Mouse (Mus musculus) left cerebral cortex, adult 2 months (tissue): Measurements from ENCODE around the gene Gm10974. TPM values are rescaled to one million over a fixed set of nuclear protein-coding genes. Genes with fewer than 3 reads are reported as not detected.

Experiments used
- DNase-seq, 2 experiments: peaks; one replicate each; pipeline ENCODE4 v3.0.0; 2021 to 2022; ENCODE audit warnings: low spot score in 2 of 2, mixed read lengths in 1 of 2; ENCODE audit errors: extremely low spot score in 1 of 2
- H3K27ac ChIP-seq: fragments of 200-600 bp; 2 replicates; pipeline ENCODE4 v1.8.1; 2022
- H3K4me3 ChIP-seq: fragments of 200-600 bp; 2 replicates; pipeline ENCODE4 v1.8.1; 2022
- CTCF ChIP-seq: fragments of 200-600 bp; IDR thresholded peaks from 2 replicates; pipeline ENCODE4 v1.8.1; 2022; ENCODE audit warnings: antibody characterized with exemption, mild to moderate bottlenecking, moderate library complexity
- intact Hi-C: fragments of 180-260 bp; cut with DNase I; formaldehyde crosslinking; loops from one replicate; pipeline ENCODE4 v1.15.1; 2025
- long read RNA-seq, 2 experiments: library from polyadenylated mRNA; stranded (forward); transcript quantifications; one replicate each; pipeline ENCODE4 v2.0.0; 2021; ENCODE audit warnings: borderline mapping rate in 2 of 2
- total RNA-seq, 2 experiments: library from RNA; stranded (reverse); gene quantifications; 2 replicates each; pipeline ENCODE4 v1.2.3; 2021

The Gm10974 gene
- total RNA-seq, result not detected
- long read RNA-seq, experiment 1, result 0 reads
- long read RNA-seq, experiment 2, result 0 reads

DNA sequence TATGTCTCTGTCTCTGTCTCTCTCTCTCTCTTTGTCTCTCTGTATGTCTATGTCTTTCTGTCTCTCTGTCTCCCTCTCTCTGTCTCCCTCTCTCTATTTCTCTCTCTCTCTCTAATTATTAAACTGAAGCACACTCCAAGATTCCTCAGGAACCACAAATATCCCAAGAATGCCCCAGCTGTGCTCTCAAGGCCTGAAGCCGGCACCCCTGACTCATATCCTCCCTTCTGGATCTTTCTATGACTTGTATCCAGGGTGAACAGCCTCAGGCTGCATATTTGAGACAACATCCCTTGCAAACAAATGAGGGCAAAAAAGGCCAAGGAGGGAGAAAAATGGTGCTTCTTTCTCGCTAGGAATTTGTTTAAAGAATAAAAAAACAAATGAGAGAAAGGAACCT lies at the start of gene Gm10974:
Gene Gm10974, plus strand, starts transcription at position 2 of the 400 bp plus-strand sequence.
- Histone ChIP-seq H3K4me3 (no peak within 1 kb of the TSS), H3K27ac (no peak within 1 kb of the TSS)
- intact Hi-C loops, result no loop called here
- DNase-seq, result no peak
- no peak for TF ChIP-seq CTCF

DNA sequence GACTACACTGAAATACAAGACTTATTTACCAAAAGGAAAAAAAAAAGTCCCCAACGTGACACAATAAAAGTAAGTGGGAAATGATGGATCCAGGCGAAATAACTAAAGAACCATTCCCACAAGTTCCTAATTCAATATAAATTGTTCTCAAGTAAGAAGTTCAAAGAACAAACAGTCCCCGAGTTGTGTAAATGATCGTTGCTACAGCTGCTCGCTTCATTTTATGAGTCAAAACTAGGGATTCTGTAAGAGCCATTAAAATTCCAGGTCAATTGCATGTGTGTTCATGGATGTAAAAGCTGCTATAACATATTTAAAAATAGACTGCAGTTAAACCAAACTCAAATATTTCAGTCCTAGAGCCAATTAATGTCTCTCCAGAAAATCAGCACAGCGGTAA lies 47.6 kb upstream of the Gm10974 start:
- Histone ChIP-seq H3K27ac (no peak overlapping the region), H3K4me3 (no peak overlapping the region)
- intact Hi-C loops, result no loop called here
- TF ChIP-seq CTCF, result no peak
- no peak for DNase-seq

DNA sequence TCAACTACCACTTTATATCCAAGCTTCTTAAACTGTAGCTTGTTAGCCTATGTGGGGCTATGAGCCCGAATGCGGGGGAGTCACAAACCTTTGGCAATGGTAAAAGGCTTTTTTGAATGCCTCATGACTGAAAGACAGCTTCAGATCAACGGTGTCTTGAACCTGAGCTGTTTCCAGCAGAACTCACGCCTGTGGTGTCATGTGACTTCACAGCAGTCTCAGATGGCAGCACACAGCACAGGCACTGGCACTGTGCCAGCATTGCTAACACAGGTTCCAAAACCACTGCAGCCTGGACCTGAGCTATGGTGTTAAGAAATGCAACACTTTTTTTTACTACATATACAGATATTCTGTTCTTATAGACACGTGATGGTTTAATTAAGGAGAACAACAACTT lies 44.7 kb upstream of the Gm10974 start:
- intact Hi-C loops, result no loop called here
- TF ChIP-seq CTCF, result no peak
- Histone ChIP-seq H3K4me3 (no peak overlapping the region), H3K27ac (no peak overlapping the region)
- DNase-seq, result no peak

DNA sequence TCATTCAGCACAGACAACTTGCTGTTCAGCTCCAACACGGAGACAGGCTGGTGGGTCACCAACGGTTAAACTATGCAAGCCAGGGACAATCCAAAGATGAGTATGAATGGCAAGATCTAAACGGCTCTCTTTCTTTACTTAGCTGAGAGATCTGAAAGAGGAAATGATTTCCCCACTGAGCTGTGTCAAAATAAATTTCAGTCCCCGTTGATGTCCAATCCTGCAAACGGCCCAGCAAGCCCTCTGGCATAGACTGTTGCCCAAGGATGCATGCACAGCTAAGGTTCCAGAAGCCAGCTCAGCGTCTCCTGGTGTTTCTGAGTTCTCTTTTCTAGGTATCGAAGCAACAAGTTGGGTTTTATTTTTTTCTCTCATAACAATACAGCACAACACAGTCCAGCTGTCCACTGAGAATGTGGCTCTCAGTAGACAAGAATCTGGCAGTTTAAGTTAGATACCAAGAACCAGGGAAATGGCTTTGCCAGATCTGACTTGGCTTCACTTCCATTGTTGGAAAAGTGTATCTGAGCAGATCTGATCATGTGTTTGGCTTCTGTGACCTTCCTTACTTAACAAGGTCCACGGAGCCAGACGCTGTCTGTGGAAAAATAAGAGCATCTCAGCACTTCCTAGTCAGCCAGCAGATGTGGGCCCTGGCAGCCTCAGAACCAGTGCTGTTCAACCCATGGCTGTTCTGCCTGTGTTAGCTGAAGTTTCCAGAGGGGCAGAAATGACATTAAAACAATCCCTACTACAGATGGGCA lies 42.3 kb upstream of the Gm10974 start:
- intact Hi-C loops, result no loop called here
- Histone ChIP-seq H3K27ac (no peak overlapping the region), H3K4me3 (no peak overlapping the region)
- DNase-seq, result no peak
- no peak for TF ChIP-seq CTCF

DNA sequence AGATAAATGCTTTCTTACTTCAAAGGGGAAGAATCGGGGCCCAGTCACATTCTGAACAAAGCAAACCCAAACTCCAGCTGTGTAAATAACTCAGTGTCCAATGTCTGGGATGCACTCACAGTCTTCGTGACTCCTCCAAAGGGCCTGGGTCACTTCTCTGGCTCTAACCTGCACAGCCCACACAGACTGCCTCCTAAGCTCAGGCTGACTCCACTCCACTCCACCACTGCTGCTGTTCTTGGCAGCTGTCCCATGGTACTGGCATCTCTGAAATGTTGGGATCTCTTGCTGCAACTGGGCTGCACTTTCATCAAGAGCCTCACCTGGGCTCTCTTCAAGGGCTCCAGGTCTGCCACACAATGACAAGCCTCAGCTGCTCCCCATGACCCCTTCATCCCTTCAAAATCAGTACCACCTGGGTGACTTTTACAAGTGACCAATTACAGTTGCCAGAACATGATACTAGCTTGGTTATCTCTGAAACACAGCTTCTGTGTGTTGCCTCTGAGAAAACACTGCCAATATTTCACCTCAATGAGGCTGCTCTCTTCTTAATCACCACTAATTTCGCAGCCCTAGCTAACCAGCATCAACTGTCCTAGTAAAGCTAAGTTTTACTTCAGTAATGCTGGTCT lies 40.2 kb upstream of the Gm10974 start:
- TF ChIP-seq CTCF, result no peak
- intact Hi-C loops, result no loop called here
- Histone ChIP-seq H3K4me3 (no peak overlapping the region), H3K27ac (no peak overlapping the region)
- DNase-seq, result no peak

DNA sequence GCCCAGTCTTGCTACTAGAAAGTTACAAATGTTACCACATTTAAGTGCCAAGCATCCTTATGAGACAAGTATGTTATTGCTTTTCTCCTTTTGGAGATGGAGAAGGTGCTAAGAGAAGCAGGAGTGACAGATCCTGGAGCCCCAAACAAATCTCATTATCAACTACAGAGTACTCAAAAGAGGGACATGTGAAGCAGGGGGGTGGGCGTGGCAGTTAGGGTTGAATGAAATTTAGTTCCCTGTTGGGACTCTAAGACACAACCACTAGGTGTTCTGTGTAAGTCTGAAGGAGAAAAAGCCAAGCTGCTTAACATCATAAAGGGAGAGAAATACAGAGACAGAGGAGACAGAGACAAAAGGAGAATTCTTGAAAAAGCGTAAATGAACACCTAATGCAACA lies 38.2 kb upstream of the Gm10974 start:
- intact Hi-C loops, result no loop called here
- H3K27ac ChIP-seq, result no peak overlapping the region
- H3K4me3 ChIP-seq, result no peak overlapping the region
- no peak for DNase-seq
- TF ChIP-seq CTCF, result no peak

DNA sequence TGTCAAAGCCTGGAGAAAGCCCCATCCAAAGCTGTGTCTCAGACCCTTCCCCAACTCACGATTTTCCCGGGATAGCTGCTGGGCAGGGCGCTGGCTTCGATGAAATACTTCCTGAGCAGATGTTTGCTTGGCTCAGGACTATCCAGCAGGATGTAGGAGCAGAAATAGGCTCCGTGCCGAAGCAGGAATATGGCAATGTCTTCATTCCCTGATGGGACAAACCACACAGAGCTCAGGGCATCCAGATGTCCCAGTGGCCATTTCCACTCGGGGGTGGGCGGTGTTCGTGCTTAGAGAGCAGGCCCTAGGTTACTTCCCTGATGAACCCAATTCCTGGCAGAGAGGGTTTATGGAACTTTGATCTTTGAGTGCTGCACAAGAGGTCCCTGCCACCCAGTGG lies 35.1 kb upstream of the Gm10974 start:
- DNase-seq, result no peak
- no peak for TF ChIP-seq CTCF
- no peak overlapping the region for H3K4me3 ChIP-seq
- no peak overlapping the region for H3K27ac ChIP-seq
- intact Hi-C loops, result no loop called here

DNA sequence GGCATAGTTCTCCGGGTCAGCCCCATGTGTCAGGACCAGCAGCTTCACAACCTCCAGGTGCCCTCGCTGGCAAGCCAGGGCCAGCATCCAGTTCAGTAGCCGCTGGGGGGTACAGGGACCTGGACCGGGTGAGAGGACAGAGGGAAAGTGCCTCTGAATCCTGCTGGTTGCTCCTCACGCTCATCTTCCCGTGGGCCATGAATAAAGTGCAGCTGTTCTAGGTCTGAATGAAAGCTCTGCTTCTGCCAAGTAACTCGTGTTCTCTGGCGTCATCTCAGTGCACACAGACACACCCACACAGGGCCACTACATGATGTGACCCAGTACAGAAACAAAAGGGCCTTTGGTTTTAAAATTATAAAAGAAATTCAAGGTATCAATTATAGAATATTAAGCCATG lies 33.4 kb upstream of the Gm10974 start:
- intact Hi-C loops, result no loop called here
- DNase-seq, result no peak
- Histone ChIP-seq H3K27ac (no peak overlapping the region), H3K4me3 (no peak overlapping the region)
- no peak for TF ChIP-seq CTCF

DNA sequence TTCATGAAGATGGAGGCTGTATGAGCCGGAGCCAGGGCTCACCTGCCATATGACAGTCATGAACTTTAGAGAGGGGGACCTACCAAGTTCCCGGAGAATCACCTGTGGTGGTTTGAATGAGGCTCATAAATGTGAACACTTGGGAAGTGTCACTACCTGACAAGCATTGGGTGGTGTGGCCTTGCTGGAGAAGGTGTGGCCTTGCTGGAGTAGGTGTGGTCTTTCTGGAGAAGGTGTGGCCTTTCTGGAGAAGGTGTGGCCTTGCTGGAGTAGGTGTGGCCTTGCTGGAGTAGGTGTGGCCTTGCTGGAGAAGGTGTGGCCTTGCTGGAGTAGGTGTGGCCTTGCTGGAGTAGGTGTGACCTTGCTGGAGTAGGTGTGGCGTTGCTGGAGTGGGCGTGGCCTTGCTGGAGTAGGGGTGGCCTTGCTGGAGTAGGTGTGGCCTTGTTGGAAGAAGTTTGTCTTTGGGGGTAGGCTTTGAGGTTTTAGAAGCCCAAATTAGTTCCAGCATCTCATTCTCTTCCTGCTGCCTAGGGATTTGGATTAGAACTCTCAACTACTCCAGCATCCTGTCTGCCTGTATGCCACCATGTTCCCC lies 31.7 kb upstream of the Gm10974 start:
- TF ChIP-seq CTCF, result no peak
- Histone ChIP-seq H3K4me3 (no peak overlapping the region), H3K27ac (no peak overlapping the region)
- no peak for DNase-seq
- intact Hi-C loops, result no loop called here

DNA sequence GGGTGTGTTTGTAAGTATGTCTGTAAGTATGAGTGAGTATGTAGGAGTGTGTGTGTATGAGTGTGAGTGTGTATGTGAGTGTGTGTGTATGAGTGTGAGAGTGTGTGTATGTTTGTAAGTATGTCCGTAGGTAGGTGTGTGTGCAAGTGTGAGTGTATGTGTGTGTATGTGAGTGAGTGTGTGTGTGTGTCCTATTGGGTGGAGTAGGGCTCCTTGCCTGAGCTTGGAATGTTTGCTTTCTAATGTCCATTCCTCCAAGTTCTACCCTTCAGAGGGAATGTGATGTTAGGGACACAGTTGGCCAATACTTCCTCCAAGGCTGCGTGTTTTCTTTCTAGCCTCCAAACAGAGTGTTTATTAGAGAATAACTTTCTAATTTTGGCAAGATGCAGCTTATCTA lies 28.8 kb upstream of the Gm10974 start:
- no peak for DNase-seq
- TF ChIP-seq CTCF, result no peak
- Histone ChIP-seq H3K4me3 (no peak overlapping the region), H3K27ac (no peak overlapping the region)
- intact Hi-C loops, result no loop called here

DNA sequence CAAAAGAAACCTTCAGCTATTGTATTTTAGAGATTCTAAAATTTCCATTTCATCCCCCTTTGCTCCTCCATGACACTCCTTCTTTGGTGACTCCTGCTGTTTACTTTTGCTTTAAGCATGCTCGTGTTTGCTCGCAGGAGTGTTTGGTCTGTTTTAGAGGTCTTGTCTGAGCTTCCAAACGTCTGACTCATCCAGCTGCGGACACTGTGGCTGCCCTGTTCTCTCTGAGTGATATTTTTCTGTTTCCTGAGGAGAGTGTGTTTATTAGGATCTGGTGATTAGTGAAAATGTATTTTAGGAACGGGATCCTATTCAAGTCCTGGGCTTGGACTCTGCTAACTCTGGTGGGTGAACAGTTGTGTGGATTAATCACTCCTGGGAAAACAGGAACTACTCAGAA lies 26.1 kb upstream of the Gm10974 start:
- no peak for DNase-seq
- intact Hi-C loops, result no loop called here
- Histone ChIP-seq H3K27ac (no peak overlapping the region), H3K4me3 (no peak overlapping the region)
- no peak for TF ChIP-seq CTCF

DNA sequence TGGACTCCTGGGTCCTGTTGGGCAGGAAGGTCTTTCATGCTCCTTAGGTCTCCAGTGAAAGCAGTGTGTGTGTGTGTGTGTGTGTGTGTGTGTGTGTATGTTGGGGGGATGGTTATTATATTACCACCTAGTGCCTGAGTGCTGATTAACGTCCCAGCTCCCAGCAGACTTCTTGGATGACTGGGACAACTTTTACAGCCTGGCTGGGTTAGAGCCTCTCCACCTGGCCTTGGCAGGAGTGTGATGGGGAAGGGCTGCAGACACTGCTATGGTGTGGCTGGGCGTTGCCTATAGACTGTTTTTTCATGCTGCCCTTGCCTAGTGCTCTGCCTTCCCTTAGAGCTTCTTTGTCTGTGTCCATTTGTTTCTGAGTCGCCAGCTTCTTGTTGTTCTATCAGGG lies 25.7 kb upstream of the Gm10974 start:
- DNase-seq, result no peak
- intact Hi-C loops, result no loop called here
- no peak for TF ChIP-seq CTCF
- Histone ChIP-seq H3K27ac (no peak overlapping the region), H3K4me3 (no peak overlapping the region)
